Mouse (Mus musculus) testis, adult 2 months (tissue): Measurements from ENCODE around the gene Ogdh.

Source experiments
- CTCF ChIP-seq: fragments of 200-500 bp; IDR thresholded peaks from 2 replicates; pipeline ENCODE4 v1.5.1; 2012; ENCODE audit warnings: low read depth, mild to moderate bottlenecking, inconsistent platforms, low read length, moderate library complexity; ENCODE audit not compliant: control insufficient read depth, insufficient read depth, insufficient replicate concordance
- POLR2A ChIP-seq: fragments of 200-500 bp; IDR thresholded peaks from 2 replicates; pipeline ENCODE4 v1.6.1; 2012; ENCODE audit warnings: low read depth, mild to moderate bottlenecking, inconsistent platforms, low read length, moderate library complexity; ENCODE audit not compliant: control insufficient read depth

GRCm38 (mm10) chr11:6392857-6393256 lies 101.4 kb downstream of the Ogdh start:
- TF ChIP-seq CTCF = no peak
- no peak for TF ChIP-seq POLR2A
